Mouse (Mus musculus) limb, embryonic 11.5 days (tissue): ENCODE data around the gene Fam131a. TPM values are rescaled to one million over a fixed set of nuclear protein-coding genes. Genes with fewer than 3 reads are reported as not detected.

Experiments used
- ATAC-seq: fragments of 200-750 bp; cut with Nextera tagmentation; 2 replicates; pipeline ENCODE4 v1.8.0; 2017; ENCODE audit warnings: low read depth; ENCODE audit not compliant: insufficient number of reproducible peaks, low FRiP score, low TSS enrichment
- DNase-seq: peaks from one replicate; pipeline ENCODE4 v3.0.0-alpha.2; 2015; ENCODE audit warnings: low spot score
- H3K27ac ChIP-seq: fragments of 300-500 bp; sonication (generic); replicated peaks from 2 replicates; pipeline ENCODE4 v1.5.1; 2014; ENCODE audit warnings: low read depth, mild to moderate bottlenecking, low read length
- H3K27me3 ChIP-seq: fragments of 300-500 bp; sonication (generic); 2 replicates; pipeline ENCODE4 v1.6.1; 2014; ENCODE audit warnings: mild to moderate bottlenecking, low read length, mixed read lengths; ENCODE audit not compliant: control insufficient read depth, insufficient read depth
- H3K36me3 ChIP-seq: fragments of 300-500 bp; sonication (generic); 2 replicates; pipeline ENCODE4 v1.6.1; 2014; ENCODE audit warnings: mild to moderate bottlenecking, low read length, moderate library complexity, mixed read lengths; ENCODE audit not compliant: control insufficient read depth, insufficient read depth
- H3K4me1 ChIP-seq: fragments of 300-500 bp; sonication (generic); 2 replicates; pipeline ENCODE4 v1.6.1; 2014; ENCODE audit warnings: low read length, mixed read lengths; ENCODE audit not compliant: control insufficient read depth, insufficient read depth
- H3K4me2 ChIP-seq: fragments of 300-500 bp; sonication (generic); 2 replicates; pipeline ENCODE4 v1.6.1; 2014; ENCODE audit warnings: low read depth, mild to moderate bottlenecking, moderate library complexity; ENCODE audit not compliant: severe bottlenecking
- H3K4me3 ChIP-seq: fragments of 300-500 bp; sonication (generic); 2 replicates; pipeline ENCODE4 v1.5.1; 2014; ENCODE audit warnings: low read depth, low read length
- H3K9ac ChIP-seq: fragments of 300-500 bp; sonication (generic); 2 replicates; pipeline ENCODE4 v1.6.1; 2014; ENCODE audit warnings: mild to moderate bottlenecking, low read length
- H3K9me3 ChIP-seq: fragments of 300-500 bp; sonication (generic); 2 replicates; pipeline ENCODE4 v1.6.1; 2016; ENCODE audit warnings: low read length; ENCODE audit not compliant: control insufficient read depth
- WGBS: fragments of 180-500 bp; shearing (Covaris S2); extraction: QIAGEN DNeasy Blood & Tissue Kit; methylation state at CpG from one replicate; pipeline ENCODE4 v1.1.7; 2014; 5-methylcytosine and 5-hydroxymethylcytosine counted together
- polyA plus RNA-seq: library from polyadenylated mRNA; unstranded; fragments of >200 nt; fragmentation: Nextera tagmentation; extraction: Ambion mirVana; gene quantifications from 2 replicates; pipeline ENCODE4 v1.2.1, GENCODE M21; 2014

The Fam131a gene
- polyA plus RNA-seq, 1 experiment from 2014 or later: 3.5 TPM

GRCm38 (mm10) chr16:20690774-20691173 lies 2.3 kb upstream of the Fam131a start:
- Histone ChIP-seq H3K9me3 (no peaks in the 10 kb centered on the region), H3K9ac (no peak overlapping the region), H3K27me3 (no peaks in the 10 kb centered on the region), H3K4me2 (no peak overlapping the region), H3K36me3 (peaks cover 39% of the 10 kb centered on the region), H3K4me1 (peaks cover 14% of the 10 kb centered on the region; the same call in 1 of the 2 replicates), H3K27ac (no peak overlapping the region), H3K4me3 (no peak overlapping the region)
- ATAC-seq (no peak), DNase-seq (no peak)
- 94% methylated on average over 3 of the region's 3 CpGs for WGBS

GRCm38 (mm10) chr16:20691617-20692016 lies 1.4 kb upstream of the Fam131a start:
- WGBS: 80% methylated on average over 1 of the region's 1 CpGs
- H3K9me3 ChIP-seq: no peaks in the 10 kb centered on the region
- no peak overlapping the region for H3K4me2 ChIP-seq
- H3K9ac ChIP-seq: no peak overlapping the region
- H3K27ac ChIP-seq: no peak overlapping the region
- H3K4me3 ChIP-seq: no peak overlapping the region
- H3K27me3 ChIP-seq: no peaks in the 10 kb centered on the region
- H3K36me3 ChIP-seq: peaks cover 31% of the 10 kb centered on the region
- H3K4me1 ChIP-seq: peaks cover 22% of the 10 kb centered on the region; the same call in 1 of the 2 replicates
- ATAC-seq (no peak), DNase-seq (no peak)

- DNase-seq: no peak
Observed at GRCm38 (mm10) chr16:20692241-20692965, 638 bp upstream of the Fam131a start.

GRCm38 (mm10) chr16:20694781-20695180 lies 1.7 kb downstream of the Fam131a start:
- peaks cover 9% of the 10 kb centered on the region for H3K36me3 ChIP-seq
- H3K9me3 ChIP-seq: no peaks in the 10 kb centered on the region
- WGBS: 87% methylated on average over 8 of the region's 8 CpGs
- peaks cover 23% of the 10 kb centered on the region for H3K4me1 ChIP-seq
- H3K4me2 ChIP-seq: no peak overlapping the region; the same call in 1 of the 2 replicates
- H3K27me3 ChIP-seq: no peaks in the 10 kb centered on the region
- ATAC-seq (no peak), DNase-seq (no peak)
- no peak overlapping the region for H3K9ac ChIP-seq
- H3K4me3 ChIP-seq: no peak overlapping the region
- H3K27ac ChIP-seq: no peak overlapping the region

More at GRCm38 (mm10) chr16:20692241-20692965, 638 bp upstream of the Fam131a start:
- H3K4me1 ChIP-seq: peaks cover 22% of the 10 kb centered on the region; the same call in 1 of the 2 replicates
- 34% methylated on average over 16 of the region's 16 CpGs for WGBS
- H3K9me3 ChIP-seq: no peaks in the 10 kb centered on the region
- no peak overlapping the region for H3K27ac ChIP-seq
- no peaks in the 10 kb centered on the region for H3K27me3 ChIP-seq
- no peak for ATAC-seq
- H3K9ac ChIP-seq: no peak overlapping the region
- peak overlapping the region; percentile 11; the same call in 1 of the 2 replicates for H3K4me2 ChIP-seq
- H3K36me3 ChIP-seq: peaks cover 25% of the 10 kb centered on the region
- no peak overlapping the region for H3K4me3 ChIP-seq

GRCm38 (mm10) chr16:20695622-20696323 lies 2.7 kb downstream of the Fam131a start:
- Histone ChIP-seq H3K4me1 (peaks cover 29% of the 10 kb centered on the region), H3K27ac (no peak overlapping the region), H3K4me3 (peak overlapping the region; percentile 35), H3K4me2 (peak overlapping the region; percentile 80), H3K36me3 (peaks cover 3% of the 10 kb centered on the region), H3K9me3 (no peaks in the 10 kb centered on the region), H3K9ac (peak overlapping the region; percentile 55), H3K27me3 (no peaks in the 10 kb centered on the region)
- peak; percentile 74 for DNase-seq
- ATAC-seq: peak; percentile 31; the same call in 1 of the 2 replicates
- 2% methylated on average over 44 of the region's 46 CpGs for WGBS

- Histone ChIP-seq H3K27me3 (no peaks in the 10 kb centered on the region), H3K9ac (no peak overlapping the region), H3K27ac (no peak overlapping the region), H3K4me2 (no peak overlapping the region), H3K4me1 (peaks cover 36% of the 10 kb centered on the region), H3K9me3 (no peaks in the 10 kb centered on the region), H3K36me3 (no peaks in the 10 kb centered on the region; the same call in 1 of the 2 replicates), H3K4me3 (no peak overlapping the region)
- no peak for DNase-seq
- 81% methylated on average over 5 of the region's 5 CpGs for WGBS
- ATAC-seq: no peak
Observed at GRCm38 (mm10) chr16:20699266-20699665, 6.2 kb downstream of the Fam131a start.

- DNase-seq (peak; percentile 47), ATAC-seq (no peak)
- H3K4me2 ChIP-seq: no peak overlapping the region
- H3K27me3 ChIP-seq: no peaks in the 10 kb centered on the region
- H3K36me3 ChIP-seq: no peaks in the 10 kb centered on the region; the same call in 1 of the 2 replicates
- H3K9ac ChIP-seq: 0 out of 2 replicates have a peak overlapping the region, but pooled peaks have one; percentile 17
- H3K4me1 ChIP-seq: peaks cover 36% of the 10 kb centered on the region
- no peaks in the 10 kb centered on the region for H3K9me3 ChIP-seq
- peak overlapping the region; percentile 65; the same call in 1 of the 2 replicates for H3K27ac ChIP-seq
- 0 out of 2 replicates have a peak overlapping the region, but pooled peaks have one; percentile 5 for H3K4me3 ChIP-seq
- WGBS: 24% methylated on average over 5 of the region's 5 CpGs
Observed at GRCm38 (mm10) chr16:20700036-20700435, 7.0 kb downstream of the Fam131a start.

- no peak overlapping the region for H3K4me2 ChIP-seq
- no peaks in the 10 kb centered on the region; the same call in 1 of the 2 replicates for H3K36me3 ChIP-seq
- no peaks in the 10 kb centered on the region for H3K9me3 ChIP-seq
- H3K27ac ChIP-seq: peak overlapping the region; percentile 58; the same call in 1 of the 2 replicates
- H3K4me3 ChIP-seq: no peak overlapping the region
- DNase-seq: no peak
- WGBS: 46% methylated on average over 7 of the region's 7 CpGs
- H3K4me1 ChIP-seq: peaks cover 25% of the 10 kb centered on the region
- H3K27me3 ChIP-seq: no peaks in the 10 kb centered on the region
- ATAC-seq: peak; percentile 29; the same call in 1 of the 2 replicates
- peak overlapping the region; percentile 23 for H3K9ac ChIP-seq
Observed at GRCm38 (mm10) chr16:20701316-20701715, 8.3 kb downstream of the Fam131a start.
